Mouse (Mus musculus): ENCODE measurements around the gene Galm. TPM values are rescaled to one million over a fixed set of nuclear protein-coding genes. Genes with fewer than 3 reads are reported as not detected.

The Galm gene
- polyA plus RNA-seq, 1 experiment from 2014 or later: 8.6 TPM

Other genes starting within 250 kb of the Galm start
- 36.4 and 39.1 TPM in 2 replicates for gene Atl2, start 231.3 kb upstream of the Galm start, polyA plus RNA-seq (2016; fragmentation: Nextera tagmentation; extraction: Ambion mirVana)
- gene Hnrnpll, start 65.1 kb upstream of the Galm start, polyA plus RNA-seq (2016; fragmentation: Nextera tagmentation; extraction: Ambion mirVana): 52.2 and 76.3 TPM in 2 replicates
- gene Srsf7, start 79.8 kb downstream of the Galm start, polyA plus RNA-seq (2016; fragmentation: Nextera tagmentation; extraction: Ambion mirVana): 412 and 609 TPM in 2 replicates
- gene Ttc39d, start 80.0 kb downstream of the Galm start, polyA plus RNA-seq (2016; fragmentation: Nextera tagmentation; extraction: Ambion mirVana): 0.11 TPM in 1 of 2 replicates, not detected in the other
- 36.5 and 47.6 TPM in 2 replicates for gene Gemin6, start 97.0 kb downstream of the Galm start, polyA plus RNA-seq (2016; fragmentation: Nextera tagmentation; extraction: Ambion mirVana)
- gene Morn2, start 162.7 kb downstream of the Galm start, polyA plus RNA-seq (2016; fragmentation: Nextera tagmentation; extraction: Ambion mirVana): 17.4 and 18.6 TPM in 2 replicates
- gene Dhx57, start 163.0 kb downstream of the Galm start, polyA plus RNA-seq (2016; fragmentation: Nextera tagmentation; extraction: Ambion mirVana): 12.4 and 12.9 TPM in 2 replicates
- gene Arhgef33, start 179.9 kb downstream of the Galm start, polyA plus RNA-seq (2016; fragmentation: Nextera tagmentation; extraction: Ambion mirVana): 0.49 and 0.78 TPM in 2 replicates
- gene Gm10190, start 246.1 kb downstream of the Galm start, polyA plus RNA-seq (2016; fragmentation: Nextera tagmentation; extraction: Ambion mirVana): 0.89 TPM in 1 of 2 replicates, not detected in the other

All from heart, embryonic 10.5 days (tissue).